Mouse (Mus musculus) intestine, embryonic 16.5 days (tissue): ENCODE measurements around the gene Tle4. TPM values are rescaled to one million over a fixed set of nuclear protein-coding genes. Genes with fewer than 3 reads are reported as not detected.

Source experiments
- ATAC-seq: fragments of 200-750 bp; cut with Nextera tagmentation; 2 replicates; pipeline ENCODE4 v1.8.0; 2017; ENCODE audit warnings: moderate TSS enrichment, moderate library complexity
- H3K27ac ChIP-seq: fragments of 300-500 bp; sonication (generic); 2 replicates; pipeline ENCODE4 v1.5.1; 2014; ENCODE audit warnings: mild to moderate bottlenecking, low read length
- H3K27me3 ChIP-seq: fragments of 300-500 bp; sonication (generic); replicated peaks from 2 replicates; pipeline ENCODE4 v1.6.1; 2014; ENCODE audit warnings: low read length, control low read depth, mixed read lengths; ENCODE audit not compliant: control insufficient read depth, insufficient read depth
- H3K36me3 ChIP-seq: fragments of 300-500 bp; sonication (generic); 2 replicates; pipeline ENCODE4 v1.6.1; 2014; ENCODE audit warnings: low read length, control low read depth; ENCODE audit not compliant: control insufficient read depth, insufficient read depth
- H3K4me1 ChIP-seq: fragments of 300-500 bp; sonication (generic); 2 replicates; pipeline ENCODE4 v1.6.1; 2014; ENCODE audit warnings: low read length, control low read depth, mixed read lengths; ENCODE audit not compliant: control insufficient read depth, insufficient read depth
- H3K4me2 ChIP-seq: fragments of 300-500 bp; sonication (generic); 2 replicates; pipeline ENCODE4 v1.6.1; 2014; ENCODE audit warnings: low read depth, low read length, control low read depth
- H3K4me3 ChIP-seq: fragments of 300-500 bp; sonication (generic); 2 replicates; pipeline ENCODE4 v1.5.1; 2014; ENCODE audit warnings: mild to moderate bottlenecking, low read length
- H3K9ac ChIP-seq: fragments of 300-500 bp; sonication (generic); 2 replicates; pipeline ENCODE4 v1.6.1; 2014; ENCODE audit warnings: low read depth, low read length
- H3K9me3 ChIP-seq: fragments of 300-500 bp; sonication (generic); 2 replicates; pipeline ENCODE4 v1.6.1; 2016; ENCODE audit warnings: low read length, control low read depth; ENCODE audit not compliant: control insufficient read depth
- WGBS: fragments of 180-500 bp; shearing (Covaris S2); extraction: QIAGEN DNeasy Blood & Tissue Kit; methylation state at CpG from one replicate; pipeline ENCODE4 v1.1.7; 2014; 5-methylcytosine and 5-hydroxymethylcytosine counted together
- polyA plus RNA-seq: library from polyadenylated mRNA; unstranded; fragments of >200 nt; fragmentation: Nextera tagmentation; extraction: Ambion mirVana; gene quantifications from 2 replicates; pipeline ENCODE4 v1.2.1, GENCODE M21; 2015

The Tle4 gene
- polyA plus RNA-seq, 1 experiment from 2014 or later: 11.5 TPM

- H3K27ac ChIP-seq: no peak overlapping the region
- no peak overlapping the region for H3K4me2 ChIP-seq
- H3K9me3 ChIP-seq: no peaks in the 10 kb centered on the region
- no peaks in the 10 kb centered on the region for H3K27me3 ChIP-seq
- no peak overlapping the region for H3K4me3 ChIP-seq
- ATAC-seq: 0 out of 2 replicates have a peak, but pooled peaks have one; percentile 36
- WGBS: 71% methylated on average over 1 of the region's 1 CpGs
- no peak overlapping the region for H3K9ac ChIP-seq
- peaks cover 4% of the 10 kb centered on the region; the same call in 1 of the 2 replicates for H3K36me3 ChIP-seq
- H3K4me1 ChIP-seq: no peaks in the 10 kb centered on the region
Observed at GRCm38 (mm10) chr19:14516420-14516819, 81.4 kb downstream of the Tle4 start.

- ATAC-seq: no peak
- Histone ChIP-seq H3K4me1 (peaks cover 3% of the 10 kb centered on the region; the same call in 1 of the 2 replicates), H3K9me3 (no peaks in the 10 kb centered on the region), H3K9ac (no peak overlapping the region), H3K27ac (no peak overlapping the region), H3K4me3 (no peak overlapping the region), H3K27me3 (no peaks in the 10 kb centered on the region), H3K36me3 (no peaks in the 10 kb centered on the region), H3K4me2 (no peak overlapping the region)
- WGBS: 71% methylated on average over 4 of the region's 4 CpGs
Observed at GRCm38 (mm10) chr19:14508819-14509218, 89.0 kb downstream of the Tle4 start.

DNA sequence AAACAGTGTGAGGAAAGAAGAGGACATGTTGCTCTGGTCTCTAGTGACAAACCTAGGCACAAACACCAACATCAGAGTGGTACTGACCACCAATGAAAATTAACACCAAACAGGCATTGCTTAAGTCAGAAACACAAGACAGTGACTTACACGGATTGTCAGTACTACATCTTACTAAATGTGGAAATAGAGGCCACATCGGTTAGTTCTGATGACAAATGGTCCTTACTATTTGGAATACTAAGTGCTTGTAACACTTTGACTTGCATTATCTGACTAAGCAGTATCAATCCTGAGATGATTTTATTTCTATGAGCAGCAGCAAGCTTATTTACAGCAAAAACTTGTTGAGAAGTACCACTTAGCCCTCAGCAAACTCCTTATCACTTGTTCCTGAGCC is 89.9 kb downstream of the Tle4 start:
- H3K9ac ChIP-seq: no peak overlapping the region
- 73% methylated on average over 2 of the region's 2 CpGs for WGBS
- H3K4me1 ChIP-seq: peaks cover 3% of the 10 kb centered on the region; the same call in 1 of the 2 replicates

DNA sequence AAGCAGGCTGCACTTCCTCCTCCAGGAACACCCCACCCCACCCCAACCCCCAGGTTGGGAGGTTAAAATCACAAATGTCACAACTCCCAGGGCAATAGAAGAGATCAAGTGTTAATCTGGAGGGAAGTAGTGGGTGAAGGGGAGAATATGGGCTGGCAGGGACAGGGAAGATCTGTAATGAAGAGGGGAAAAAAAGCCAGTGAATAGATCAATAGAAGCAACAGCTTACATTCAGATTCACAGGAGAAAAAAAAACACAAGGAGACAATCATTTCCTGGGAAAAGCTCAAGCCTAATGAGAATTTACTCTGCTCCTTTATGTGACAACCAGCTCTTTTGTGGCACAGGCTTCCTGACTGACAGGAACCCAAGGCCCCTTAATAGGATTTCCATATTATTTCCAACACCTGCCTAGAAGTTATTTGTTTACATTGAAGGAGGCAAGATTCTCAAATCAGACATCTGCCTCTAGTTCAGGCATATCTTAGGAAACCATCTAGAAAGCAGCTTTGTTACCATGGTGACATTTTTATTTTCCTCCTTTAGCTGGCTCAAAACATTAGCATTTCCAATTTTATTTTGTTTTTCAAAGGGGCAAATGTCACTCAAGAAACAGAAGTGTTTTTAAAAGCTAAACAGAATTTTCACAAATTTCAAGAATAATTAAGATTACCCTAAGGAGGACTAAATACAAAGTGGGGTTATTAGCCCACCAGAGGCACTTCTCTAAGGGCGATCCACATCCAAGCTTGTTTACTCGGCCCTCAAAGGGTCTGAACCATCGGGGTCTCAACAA is 90.8 kb downstream of the Tle4 start:
- Histone ChIP-seq H3K9ac (no peak overlapping the region), H3K36me3 (no peaks in the 10 kb centered on the region), H3K27ac (no peak overlapping the region), H3K4me1 (peaks cover 3% of the 10 kb centered on the region; the same call in 1 of the 2 replicates), H3K9me3 (no peaks in the 10 kb centered on the region), H3K27me3 (no peaks in the 10 kb centered on the region), H3K4me2 (no peak overlapping the region), H3K4me3 (no peak overlapping the region)
- 70% methylated on average over 3 of the region's 3 CpGs for WGBS
- no peak for ATAC-seq

More for the DNA sequence above, 89.9 kb downstream of the Tle4 start:
- Histone ChIP-seq H3K4me2 (no peak overlapping the region), H3K9me3 (no peaks in the 10 kb centered on the region), H3K27ac (no peak overlapping the region), H3K36me3 (no peaks in the 10 kb centered on the region), H3K4me3 (no peak overlapping the region), H3K27me3 (no peaks in the 10 kb centered on the region)
- no peak for ATAC-seq

DNA sequence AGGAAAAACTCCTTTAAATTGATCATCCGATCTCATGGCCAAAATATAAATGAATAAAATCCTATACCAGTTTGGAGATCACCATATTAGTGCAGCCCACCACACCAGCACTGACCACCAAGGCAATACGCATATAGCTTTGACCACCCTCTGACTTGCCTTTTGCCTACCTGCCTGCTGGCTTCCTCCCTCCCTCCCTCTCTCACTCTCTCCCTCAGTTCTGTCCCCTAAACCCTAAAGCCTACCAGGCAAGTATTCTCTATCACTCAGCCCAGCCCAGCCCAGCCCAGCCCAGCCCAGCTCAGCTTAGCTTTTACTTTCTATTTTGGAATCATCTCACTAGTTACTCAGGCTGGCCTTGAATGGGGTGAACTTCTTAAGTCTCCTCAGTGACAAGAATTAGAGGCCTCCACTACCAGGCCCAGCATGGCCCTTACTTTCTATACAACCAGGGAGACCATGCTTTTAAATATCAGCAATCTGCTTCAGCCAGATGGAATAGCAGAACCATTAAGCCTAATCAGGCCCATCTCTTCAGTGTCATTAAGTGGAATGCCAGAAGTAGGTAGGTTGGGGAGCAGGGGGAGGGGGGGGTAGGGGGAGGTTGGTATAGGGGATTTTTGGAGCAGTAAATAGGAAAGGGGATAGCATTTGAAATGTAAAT is 91.8 kb downstream of the Tle4 start:
- 80% methylated on average over 2 of the region's 2 CpGs for WGBS
- H3K4me3 ChIP-seq: no peak overlapping the region
- H3K9ac ChIP-seq: no peak overlapping the region
- H3K4me1 ChIP-seq: peaks cover 3% of the 10 kb centered on the region; the same call in 1 of the 2 replicates
- H3K27me3 ChIP-seq: no peaks in the 10 kb centered on the region
- H3K27ac ChIP-seq: no peak overlapping the region
- H3K9me3 ChIP-seq: no peaks in the 10 kb centered on the region
- H3K4me2 ChIP-seq: no peak overlapping the region
- no peak; the same call in 1 of the 2 replicates for ATAC-seq
- H3K36me3 ChIP-seq: no peaks in the 10 kb centered on the region

DNA sequence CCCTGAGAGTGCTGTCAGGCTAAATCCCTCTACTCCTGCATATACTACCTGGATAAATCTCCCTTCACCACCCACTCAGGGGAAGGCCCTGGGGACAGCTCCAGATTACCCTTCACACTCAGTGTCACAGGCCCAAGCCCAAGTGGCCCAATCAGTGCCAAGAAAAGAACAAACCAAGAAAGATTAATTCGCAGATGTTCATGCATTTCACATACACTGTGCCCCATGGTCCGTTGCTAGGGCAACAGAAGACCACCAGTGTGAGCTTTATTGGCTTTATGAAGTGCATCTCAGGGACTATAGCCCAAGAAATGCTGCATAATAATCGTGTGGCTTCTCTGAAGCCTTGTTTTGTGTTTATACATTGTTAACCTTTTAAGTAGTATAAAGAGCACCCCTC is 92.5 kb downstream of the Tle4 start:
- ATAC-seq: no peak
- H3K27me3 ChIP-seq: no peaks in the 10 kb centered on the region
- H3K9ac ChIP-seq: no peak overlapping the region
- no peak overlapping the region for H3K4me3 ChIP-seq
- no peak overlapping the region for H3K27ac ChIP-seq
- H3K4me1 ChIP-seq: peaks cover 3% of the 10 kb centered on the region; the same call in 1 of the 2 replicates
- 75% methylated on average over 3 of the region's 3 CpGs for WGBS
- no peak overlapping the region for H3K4me2 ChIP-seq
- no peaks in the 10 kb centered on the region for H3K36me3 ChIP-seq
- no peaks in the 10 kb centered on the region for H3K9me3 ChIP-seq

DNA sequence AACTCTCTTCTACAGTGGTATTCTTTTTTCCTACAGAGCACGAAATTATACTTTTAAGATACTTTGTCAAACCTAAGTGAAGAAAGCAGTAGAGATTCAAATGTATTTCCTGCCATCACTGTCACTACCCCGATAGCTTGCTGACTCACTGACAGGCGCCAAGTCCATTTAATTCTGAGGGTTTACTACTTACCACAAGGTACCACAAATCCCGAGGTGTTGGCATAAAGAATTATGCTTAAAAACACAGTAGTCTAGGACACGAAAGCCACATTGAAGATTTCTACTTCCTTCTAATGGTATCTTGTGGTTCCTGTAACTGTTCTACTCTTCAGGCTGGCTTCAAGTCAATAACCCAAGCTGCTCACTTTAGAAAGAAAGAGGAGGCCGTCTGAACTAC is 94.0 kb downstream of the Tle4 start:
- H3K4me1 ChIP-seq: peaks cover 3% of the 10 kb centered on the region; the same call in 1 of the 2 replicates
- no peaks in the 10 kb centered on the region for H3K27me3 ChIP-seq
- H3K4me2 ChIP-seq: no peak overlapping the region
- H3K9ac ChIP-seq: no peak overlapping the region
- no peak overlapping the region for H3K27ac ChIP-seq
- WGBS: 77% methylated on average over 6 of the region's 6 CpGs
- H3K9me3 ChIP-seq: no peaks in the 10 kb centered on the region
- H3K4me3 ChIP-seq: no peak overlapping the region
- ATAC-seq: no peak
- H3K36me3 ChIP-seq: no peaks in the 10 kb centered on the region

DNA sequence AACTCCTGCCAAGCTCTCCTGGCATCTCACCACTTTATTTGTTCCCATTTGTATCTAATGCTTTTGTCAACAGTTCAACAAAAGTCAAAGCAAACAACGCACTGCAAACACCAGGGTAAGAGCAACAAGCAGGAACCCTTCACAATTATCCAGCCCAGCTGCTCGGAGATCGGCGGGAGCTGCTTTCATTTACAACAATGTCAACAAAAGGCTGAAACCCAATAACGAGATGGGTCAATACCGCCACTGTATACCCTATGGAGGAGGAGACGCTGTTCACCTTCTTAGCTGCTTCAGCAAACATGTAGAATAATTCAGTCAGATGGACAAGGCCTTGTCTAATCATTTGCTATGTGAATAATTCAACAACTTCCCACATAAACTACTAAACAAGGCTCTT is 95.6 kb downstream of the Tle4 start:
- Histone ChIP-seq H3K36me3 (no peaks in the 10 kb centered on the region), H3K4me2 (no peak overlapping the region), H3K9ac (no peak overlapping the region), H3K9me3 (no peaks in the 10 kb centered on the region), H3K27ac (no peak overlapping the region), H3K27me3 (no peaks in the 10 kb centered on the region), H3K4me3 (no peak overlapping the region), H3K4me1 (peaks cover 3% of the 10 kb centered on the region; the same call in 1 of the 2 replicates)
- 42% methylated on average over 7 of the region's 7 CpGs for WGBS
- no peak for ATAC-seq

GRCm38 (mm10) chr19:14499835-14500425 is 97.9 kb downstream of the Tle4 start:
- H3K4me1 ChIP-seq: no peaks in the 10 kb centered on the region
- H3K27ac ChIP-seq: no peak overlapping the region
- H3K36me3 ChIP-seq: 0 out of 2 replicates have a peak, but pooled peaks cover 2% of the 10 kb centered on the region
- no peak overlapping the region for H3K4me2 ChIP-seq
- no peak for ATAC-seq
- H3K9ac ChIP-seq: no peak overlapping the region
- no peaks in the 10 kb centered on the region for H3K27me3 ChIP-seq
- no peak overlapping the region for H3K4me3 ChIP-seq
- WGBS: 37% methylated on average over 3 of the region's 3 CpGs
- H3K9me3 ChIP-seq: no peaks in the 10 kb centered on the region
